Mouse (Mus musculus): ENCODE data around the gene Lcp2.
"Not testable (repeated sequence)": the region's sequence is repeated elsewhere in the genome, so short reads cannot be mapped to it uniquely, and the experiment has no call there.

Gene Lcp2

DNA sequence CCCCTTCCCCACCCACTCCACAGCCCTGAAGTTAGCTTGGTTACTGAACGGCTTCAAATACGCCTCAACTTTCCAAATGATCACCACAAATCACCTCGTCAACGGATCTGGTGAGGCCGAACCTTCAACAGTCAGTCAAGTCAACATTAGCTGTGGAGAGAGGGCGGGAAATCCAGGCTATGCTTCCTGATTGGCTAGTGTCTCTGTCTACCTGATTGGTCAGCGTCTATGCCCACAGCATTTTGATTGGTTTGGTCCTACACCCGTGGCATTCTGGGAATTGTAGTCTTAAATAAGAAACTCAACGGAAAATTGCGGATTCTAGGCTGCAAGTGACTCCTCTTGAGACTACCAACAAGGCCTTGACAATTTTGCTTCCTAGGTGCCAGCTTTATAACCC lies 51.7 kb downstream of the Lcp2 start, which contains the start of gene 4930469K13Rik:
4930469K13Rik (minus strand) TSS at position 133 of the 400 bp plus-strand sequence.
- no peak for DNase-seq

DNA sequence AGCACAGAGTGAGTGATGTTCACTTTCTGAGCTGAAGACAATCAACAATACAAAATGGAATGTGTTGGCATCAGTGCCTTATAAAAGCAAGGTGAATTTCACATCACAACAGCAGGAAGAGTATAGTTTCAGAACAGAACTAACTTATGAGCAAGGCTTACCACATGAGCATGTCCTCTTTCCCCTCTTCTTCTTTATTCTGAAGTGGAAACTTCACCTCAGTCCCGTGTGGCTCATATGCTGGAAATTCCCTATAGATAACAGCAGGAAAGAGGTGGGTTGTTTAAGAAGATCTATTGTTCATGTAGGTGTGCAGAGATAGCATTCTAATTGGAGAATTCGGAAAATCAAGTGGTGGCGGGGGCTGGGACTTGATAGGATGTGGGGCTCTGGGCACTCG lies 55.1 kb downstream of the Lcp2 start:
- no peak for DNase-seq

DNA sequence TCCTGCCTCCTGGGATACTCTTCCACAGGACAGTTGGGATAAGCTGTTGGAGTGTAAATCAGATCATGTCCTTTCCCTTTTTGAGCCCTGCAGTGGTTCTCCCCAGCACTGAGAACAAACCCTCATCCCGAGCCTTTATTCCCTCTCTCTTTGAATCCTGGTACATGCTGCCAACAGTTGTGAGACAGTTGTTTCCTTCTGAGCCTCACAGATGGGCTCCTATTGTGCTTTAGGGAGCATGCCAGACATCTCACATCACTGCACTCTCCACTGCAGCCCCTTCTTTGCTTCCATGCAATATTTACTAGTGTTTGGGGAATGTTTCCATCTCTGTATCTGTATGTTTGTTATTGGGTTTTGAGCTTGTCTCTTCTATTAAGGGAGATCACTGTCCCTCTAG lies 58.2 kb downstream of the Lcp2 start:
- DNase-seq: no peak

DNA sequence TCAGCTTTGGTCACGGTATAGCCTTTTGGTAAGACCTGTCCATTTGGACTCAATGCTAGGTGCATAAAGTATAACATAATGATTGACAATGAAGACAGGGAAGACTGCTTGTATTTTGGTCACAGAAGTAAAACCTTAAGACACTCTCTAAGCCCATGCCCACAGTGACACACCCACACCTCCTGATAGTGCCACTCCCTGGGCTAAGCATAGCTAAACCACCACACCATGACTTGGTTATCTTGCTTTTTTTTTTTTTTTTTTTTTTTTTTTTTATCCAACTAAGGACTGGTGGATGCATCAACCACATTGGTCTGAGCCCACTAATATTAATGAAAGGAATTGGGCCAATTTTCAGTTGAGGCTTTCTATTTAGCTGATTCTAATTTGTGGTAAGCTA lies 62.5 kb downstream of the Lcp2 start:
- no peak for DNase-seq

DNA sequence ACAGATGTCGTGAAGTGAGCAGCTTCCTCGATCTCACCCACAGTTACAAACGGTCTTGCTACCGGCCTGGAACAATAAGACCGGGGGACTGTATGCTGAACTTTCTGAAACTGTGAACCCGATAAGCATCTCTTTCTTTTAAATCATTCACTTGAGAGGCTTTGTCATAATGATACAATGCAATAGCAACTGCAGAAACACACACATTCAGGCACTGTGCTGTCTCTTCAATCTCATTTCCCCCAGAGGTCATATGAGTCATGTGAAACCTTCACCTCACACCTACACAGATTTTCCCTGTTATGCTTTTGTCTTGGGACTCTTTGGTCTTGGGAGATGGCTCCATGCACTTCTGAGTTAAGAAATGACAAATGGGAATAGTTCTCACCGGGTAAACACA lies 65.2 kb downstream of the Lcp2 start:
- DNase-seq: no peak

DNA sequence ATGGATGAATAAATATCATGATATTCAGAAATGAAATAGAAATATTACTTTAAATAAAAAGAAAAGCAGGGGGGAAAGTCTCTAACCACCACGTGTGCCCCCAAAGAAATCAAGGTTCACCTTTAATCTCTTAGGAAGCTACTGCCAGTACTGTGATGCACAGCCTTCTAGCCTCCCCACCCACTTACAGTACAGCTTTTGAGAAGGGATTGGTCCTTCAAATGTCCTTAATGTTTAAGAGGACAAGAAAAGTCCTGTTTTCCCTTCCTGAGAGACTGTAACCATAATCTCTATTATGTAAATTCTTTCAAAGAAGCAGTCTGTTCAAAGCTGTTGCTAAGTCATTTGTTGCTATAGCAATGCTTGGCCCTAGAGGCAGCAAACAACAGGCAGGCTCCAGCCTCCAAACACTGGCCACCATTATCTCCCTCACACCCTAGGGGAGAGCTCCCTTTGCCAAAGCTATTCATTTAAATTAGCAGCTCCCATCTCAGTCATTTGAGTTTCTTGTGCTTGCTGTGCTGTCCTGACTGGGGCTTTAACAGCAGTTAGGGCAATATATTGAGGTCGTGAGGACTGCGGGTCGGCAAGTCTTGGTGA lies 66.2 kb downstream of the Lcp2 start:
- no peak for DNase-seq

DNA sequence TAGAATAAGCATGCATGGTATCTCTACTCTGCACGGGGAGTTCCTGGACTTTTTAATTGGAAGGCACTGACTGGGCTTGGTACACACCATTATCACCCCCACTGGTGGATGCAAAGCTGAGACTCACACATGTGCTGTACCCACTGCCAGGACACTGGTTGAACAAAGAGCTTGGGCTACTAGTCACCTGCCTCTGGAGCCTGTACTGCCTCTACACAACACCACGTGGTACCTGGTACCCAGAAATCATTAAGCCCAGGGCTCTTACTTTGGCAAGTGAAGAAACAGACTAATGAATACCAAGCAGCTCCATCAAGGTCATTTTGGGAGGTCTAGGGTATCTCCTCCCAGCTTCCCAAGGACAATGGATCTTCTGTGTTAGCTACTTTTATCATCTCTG lies 67.0 kb downstream of the Lcp2 start:
- DNase-seq: no peak

DNA sequence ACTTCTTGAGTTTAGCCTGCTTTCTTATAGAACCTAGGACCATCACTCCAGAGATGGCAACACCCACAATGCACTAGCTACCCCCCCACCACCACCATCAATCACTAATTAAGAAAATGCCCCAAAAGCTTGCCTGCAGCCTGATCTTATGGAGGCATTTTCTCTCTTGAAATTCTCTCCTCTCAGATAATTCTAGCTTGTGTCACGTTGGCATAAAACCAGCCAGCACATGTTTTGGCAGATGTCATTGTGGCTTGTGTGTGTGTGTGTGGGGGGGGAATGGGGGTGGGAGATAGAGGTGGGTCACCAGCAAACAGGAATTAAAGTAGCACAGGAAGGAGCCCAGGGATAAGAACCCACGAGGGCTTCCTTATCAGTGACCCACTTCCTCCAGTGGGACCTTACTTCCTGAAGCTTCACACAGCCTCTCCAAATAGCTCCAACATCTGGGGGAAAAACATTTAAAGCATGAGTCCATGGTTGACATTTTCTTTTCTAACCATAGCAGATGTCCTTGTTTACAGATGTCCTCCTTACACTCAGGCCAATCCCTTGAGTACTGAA lies 69.9 kb downstream of the Lcp2 start:
- no peak for DNase-seq

DNA sequence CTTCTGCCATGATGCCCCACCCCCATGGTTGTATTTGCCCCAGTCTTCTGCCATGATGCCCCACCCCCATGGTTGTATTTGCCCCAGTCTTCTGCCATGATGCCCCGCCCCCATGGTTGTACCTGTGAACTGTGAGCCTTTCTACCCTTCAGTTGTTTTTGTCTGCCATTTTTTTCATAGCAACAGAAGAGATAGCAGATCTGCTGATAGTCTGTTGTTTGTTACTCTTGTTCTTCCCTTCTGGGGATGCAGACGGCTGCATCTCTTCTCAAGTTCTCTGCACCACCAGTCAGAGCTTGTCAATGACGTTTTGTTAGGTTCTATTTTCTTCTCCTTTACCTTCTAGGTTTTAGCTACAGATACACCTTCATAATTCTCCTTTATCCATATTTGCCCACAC lies 70.9 kb downstream of the Lcp2 start:
- no peak for DNase-seq

DNA sequence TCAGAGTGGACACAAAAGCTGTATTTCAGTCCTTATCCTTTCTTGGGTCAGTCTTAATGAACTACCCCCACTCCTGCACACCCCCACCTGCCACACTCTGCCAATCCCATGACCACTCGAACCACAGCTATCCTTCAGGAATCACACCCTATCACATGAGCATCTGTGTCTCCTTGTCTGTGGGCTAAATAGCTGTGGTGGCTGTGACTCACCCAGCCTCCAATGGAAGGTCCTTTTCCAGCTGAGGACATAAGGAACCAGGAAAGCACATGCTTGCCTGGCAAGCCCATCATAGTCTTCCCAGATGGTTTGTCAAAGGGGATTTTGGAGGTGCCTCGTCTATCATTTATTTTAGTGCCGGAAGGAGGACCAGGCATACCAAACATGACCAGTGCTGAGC lies 71.6 kb downstream of the Lcp2 start:
- DNase-seq: no peak

DNA sequence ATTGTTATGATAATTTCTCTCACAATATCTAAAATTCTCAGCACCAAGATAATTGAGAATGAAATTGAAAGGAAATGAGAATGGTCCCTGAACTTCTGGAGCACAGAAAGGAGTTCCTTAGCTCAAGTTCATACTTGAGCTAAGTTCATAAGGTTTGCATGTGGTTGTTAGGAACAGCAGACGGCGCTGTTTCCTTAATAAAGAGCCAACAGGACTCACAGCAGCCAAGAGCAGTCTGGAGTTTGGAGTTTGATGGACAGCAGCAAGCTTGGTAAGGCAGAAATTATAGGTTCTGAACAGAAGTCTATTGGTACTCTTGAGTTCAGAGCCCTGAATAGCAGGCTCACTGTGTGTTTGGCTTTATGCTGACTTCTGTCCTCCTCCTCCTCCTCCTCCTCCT lies 76.4 kb downstream of the Lcp2 start:
- peak; percentile 31 for DNase-seq

DNA sequence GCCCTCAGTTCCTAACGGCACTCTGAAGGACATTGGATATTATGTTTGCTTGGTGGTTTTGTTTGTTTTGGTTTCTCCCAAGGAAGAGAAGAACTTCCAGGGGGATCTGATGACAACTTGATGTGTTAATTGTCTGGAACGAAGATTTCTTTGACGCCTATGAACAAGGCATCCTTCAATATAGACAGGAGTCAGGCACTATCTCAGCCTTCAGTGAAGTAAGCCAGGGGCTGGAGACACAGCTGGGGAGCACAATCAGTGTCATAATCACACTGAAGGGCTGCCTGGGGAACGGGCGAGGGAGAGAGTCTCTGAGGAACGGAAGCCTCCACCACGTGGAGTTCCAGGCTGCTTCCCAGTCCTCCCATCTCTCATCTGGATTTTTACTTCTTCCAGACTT lies 78.1 kb downstream of the Lcp2 start:
- DNase-seq: no peak

DNA sequence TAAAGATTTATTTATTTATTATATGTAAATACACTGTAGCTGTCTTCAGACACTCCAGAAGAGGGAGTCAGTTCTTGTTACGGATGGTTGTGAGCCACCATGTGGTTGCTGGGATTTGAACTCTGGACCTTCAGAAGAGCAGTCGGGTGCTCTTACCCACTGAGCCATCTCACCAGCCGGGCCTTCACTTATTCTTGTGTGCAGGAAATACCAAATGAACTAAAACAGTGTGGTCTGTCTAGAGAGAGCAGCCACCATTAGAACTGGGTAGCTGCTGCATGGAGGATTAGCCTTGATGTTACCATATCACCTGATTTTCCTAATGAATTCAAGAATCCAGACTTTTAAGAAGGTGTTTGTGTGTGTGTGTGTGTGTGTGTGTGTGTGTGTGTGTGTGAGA lies 79.0 kb downstream of the Lcp2 start:
- DNase-seq: not testable (repeated sequence)

DNA sequence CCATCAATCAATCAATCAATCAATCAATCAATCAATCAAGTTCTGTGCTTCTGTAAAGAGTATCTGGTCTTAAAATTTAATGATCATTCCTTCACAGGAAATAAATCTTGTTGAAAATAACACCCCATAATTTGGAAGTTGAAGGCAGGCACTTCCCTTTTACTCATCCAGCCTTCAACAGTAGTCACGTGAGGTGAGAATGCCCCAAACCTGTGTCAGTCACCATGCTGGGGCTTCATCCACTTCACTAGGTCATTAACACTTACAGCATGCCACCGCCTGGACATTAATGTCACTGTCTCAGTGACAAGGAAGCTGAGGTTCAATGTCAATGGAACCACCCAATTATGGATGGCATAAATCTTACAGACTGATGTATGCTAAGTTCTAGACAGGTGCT lies 81.7 kb downstream of the Lcp2 start:
- DNase-seq: no peak

DNA sequence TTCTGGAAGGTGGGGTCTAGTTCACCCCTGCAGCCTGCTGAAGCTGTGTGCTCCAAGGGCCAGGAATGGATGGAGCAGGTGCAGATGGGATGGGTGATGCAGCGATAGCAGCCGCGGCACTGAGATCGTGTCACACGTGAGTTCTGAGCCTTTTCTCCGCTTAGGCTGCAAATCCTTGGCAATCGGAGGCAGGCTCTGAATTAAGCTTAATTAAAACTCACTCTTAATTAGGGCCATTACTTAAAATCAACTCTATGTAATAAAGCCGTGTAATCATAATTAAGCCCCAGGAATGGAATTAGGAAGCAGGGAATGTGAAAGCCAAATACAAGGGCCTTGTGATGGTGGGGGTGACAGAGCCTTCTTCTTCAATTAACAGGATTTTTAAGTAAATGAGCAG lies 92.6 kb downstream of the Lcp2 start:
- no peak for DNase-seq
